ENCODE assay signal across 12 mouse cellular contexts in genomic region chr11:85888451-85888961, GRCm38 (mm10). TPM values are rescaled to one million over a fixed set of nuclear protein-coding genes. Genes with fewer than 3 reads are reported as not detected.
A peak's percentile ranks its signal among the peaks of the same experiment; 100 is the strongest.
DNase-seq lines count a peak whose midpoint lies in the region; ATAC-seq and TF ChIP-seq lines count a peak whose summit lies in the region.
"Had no signal": no experiment of that assay in that cellular context is flagged by ENCODE, and none has a peak within 500 bp of the region (broad histone marks: within the 10 kb centered on the region; RNA-seq: fewer than 3 reads in every experiment).

No protein-coding gene starts in this region.

- H3K9me3 ChIP-seq in heart, embryonic 14.5 days (ENCODE audit: control insufficient read depth, low read length) = no peaks in the 10 kb centered on the region
- H3K9me3 ChIP-seq in midbrain, embryonic 10.5 days (replicated peaks) = no peaks in the 10 kb centered on the region
- H3K9me3 ChIP-seq in midbrain, postnatal 0 days (ENCODE audit: low read length) = no peaks in the 10 kb centered on the region
- H3K9me3 ChIP-seq in embryonic facial prominence, embryonic 15.5 days (replicated peaks) = no peaks in the 10 kb centered on the region
- no peaks in the 10 kb centered on the region for H3K9me3 ChIP-seq in midbrain, embryonic 14.5 days (ENCODE audit: control insufficient read depth, low read length)

- WGBS in heart, embryonic 14.5 days = 6% methylated on average over 26 of the region's 26 CpGs
- under 1% methylated on average over 26 of the region's 26 CpGs for WGBS in midbrain, embryonic 10.5 days
- WGBS in midbrain, postnatal 0 days = 4% methylated on average over 26 of the region's 26 CpGs
- 14% methylated on average over 26 of the region's 26 CpGs for WGBS in embryonic facial prominence, embryonic 15.5 days
- WGBS in midbrain, embryonic 14.5 days = 2% methylated on average over 26 of the region's 26 CpGs

- no peak overlapping the region for H3K27ac ChIP-seq in heart, embryonic 14.5 days (replicated peaks in 1 of 2; ENCODE audit: control insufficient read depth in 1 of 2, insufficient read depth in 1 of 2, low read depth in 2 of 2, low read length in 2 of 2)
- no peak overlapping the region for H3K27ac ChIP-seq in midbrain, embryonic 10.5 days (replicated peaks)
- H3K27ac ChIP-seq in midbrain, postnatal 0 days (ENCODE audit: low read depth, low read length) = no peak overlapping the region
- no peak overlapping the region for H3K27ac ChIP-seq in embryonic facial prominence, embryonic 15.5 days (replicated peaks)
- H3K27ac ChIP-seq in midbrain, embryonic 14.5 days (replicated peaks; ENCODE audit: low read depth, low read length) = no peak overlapping the region

- H3K27me3 ChIP-seq in heart, embryonic 14.5 days (ENCODE audit: control insufficient read depth, insufficient read depth, low read length) = peaks cover 86% of the 10 kb centered on the region
- peaks cover 100% of the 10 kb centered on the region for H3K27me3 ChIP-seq in midbrain, embryonic 10.5 days (ENCODE audit: low read depth, poor library complexity, severe bottlenecking)
- peaks cover 79% of the 10 kb centered on the region for H3K27me3 ChIP-seq in midbrain, postnatal 0 days (ENCODE audit: insufficient read depth, low read length)
- peaks cover 84% of the 10 kb centered on the region for H3K27me3 ChIP-seq in embryonic facial prominence, embryonic 15.5 days
- peaks cover 88% of the 10 kb centered on the region for H3K27me3 ChIP-seq in midbrain, embryonic 14.5 days (ENCODE audit: control insufficient read depth, insufficient read depth, low read length)

- DNase-seq in heart, postnatal 36 days = no peak
- peak; percentile 68 for DNase-seq in midbrain, embryonic 10.5 days (ENCODE audit: low spot score)
- no peak for DNase-seq in midbrain, postnatal 0 days (ENCODE audit: low spot score)
- DNase-seq in midbrain, embryonic 14.5 days = peak; percentile 47
- no peak for DNase-seq in frontal cortex, adult 2 months (ENCODE audit: extremely low spot score in 1 of 2, low spot score in 1 of 2)
- no peak for DNase-seq in right cerebral cortex, adult 2 months (ENCODE audit: low spot score in 2 of 2)
- DNase-seq: cerebellum, postnatal 36 days had no signal

- intact Hi-C loops in heart, postnatal 36 days (cut with DNase I) = no loop called here

- peak overlapping the region; percentile 35 for H3K4me2 ChIP-seq in heart, embryonic 14.5 days (ENCODE audit: low read length)
- H3K4me2 ChIP-seq in midbrain, postnatal 0 days (ENCODE audit: low read depth, low read length, poor library complexity, severe bottlenecking) = no peak overlapping the region
- H3K4me2 ChIP-seq in embryonic facial prominence, embryonic 15.5 days (replicated peaks) = no peak overlapping the region
- H3K4me2 ChIP-seq in midbrain, embryonic 14.5 days (ENCODE audit: low read length) = no peak overlapping the region

- H3K36me3 ChIP-seq in heart, embryonic 14.5 days (ENCODE audit: control insufficient read depth, insufficient read depth, low read length) = no peaks in the 10 kb centered on the region
- H3K36me3 ChIP-seq in midbrain, embryonic 10.5 days = no peaks in the 10 kb centered on the region
- H3K36me3 ChIP-seq in midbrain, postnatal 0 days (ENCODE audit: insufficient read depth, low read length) = no peaks in the 10 kb centered on the region
- no peaks in the 10 kb centered on the region for H3K36me3 ChIP-seq in embryonic facial prominence, embryonic 15.5 days
- no peaks in the 10 kb centered on the region for H3K36me3 ChIP-seq in midbrain, embryonic 14.5 days (ENCODE audit: control insufficient read depth, insufficient read depth, low read length)

- H3K9ac ChIP-seq in heart, embryonic 14.5 days (ENCODE audit: low read length) = no peak overlapping the region
- H3K9ac ChIP-seq in midbrain, postnatal 0 days (replicated peaks; ENCODE audit: low read length, poor library complexity, severe bottlenecking) = no peak overlapping the region
- H3K9ac ChIP-seq in embryonic facial prominence, embryonic 15.5 days = no peak overlapping the region
- H3K9ac ChIP-seq in midbrain, embryonic 14.5 days (replicated peaks; ENCODE audit: low read length) = no peak overlapping the region

- no peak for TF ChIP-seq CTCF in midbrain, postnatal 0 days (IDR thresholded peaks at IDR 0.05)

- ATAC-seq in heart, embryonic 14.5 days (ENCODE audit: insufficient number of reproducible peaks, insufficient read depth, low FRiP score, low read depth) = no peak
- ATAC-seq in midbrain, postnatal 0 days (ENCODE audit: low FRiP score) = no peak
- no peak for ATAC-seq in embryonic facial prominence, embryonic 15.5 days (ENCODE audit: insufficient number of reproducible peaks, low FRiP score, low TSS enrichment, low read depth)
- no peak for ATAC-seq in midbrain, embryonic 14.5 days (ENCODE audit: low FRiP score, low TSS enrichment)
- ATAC-seq: CD4-positive, CD25-positive, alpha-beta regulatory T cell, adult 4 months had no signal

- H3K4me1 ChIP-seq in heart, embryonic 14.5 days (ENCODE audit: control insufficient read depth in 2 of 2, insufficient read depth in 2 of 2, low read length in 2 of 2) = peaks cover 4 to 16% of the 10 kb centered on the region in 2 experiments; a peak in 3 of 4 replicates
- H3K4me1 ChIP-seq in midbrain, embryonic 10.5 days = peaks cover 34% of the 10 kb centered on the region
- H3K4me1 ChIP-seq in midbrain, postnatal 0 days (ENCODE audit: insufficient read depth, low read length) = 0 out of 2 replicates have a peak, but pooled peaks cover 2% of the 10 kb centered on the region
- peaks cover 26% of the 10 kb centered on the region for H3K4me1 ChIP-seq in embryonic facial prominence, embryonic 15.5 days
- no peaks in the 10 kb centered on the region for H3K4me1 ChIP-seq in midbrain, embryonic 14.5 days (ENCODE audit: control insufficient read depth, insufficient read depth, low read length)

- peak overlapping the region in 1 of 2 experiments; percentile 22; a peak in 2 of 4 replicates for H3K4me3 ChIP-seq in heart, embryonic 14.5 days (ENCODE audit: control insufficient read depth in 1 of 2, insufficient read depth in 1 of 2, low read depth in 1 of 2, low read length in 2 of 2)
- no peak overlapping the region for H3K4me3 ChIP-seq in midbrain, embryonic 10.5 days
- no peak overlapping the region for H3K4me3 ChIP-seq in midbrain, postnatal 0 days (ENCODE audit: low read depth, low read length)
- H3K4me3 ChIP-seq in embryonic facial prominence, embryonic 15.5 days (replicated peaks) = peak overlapping the region; percentile 3; the same call in 1 of the 2 replicates
- no peak overlapping the region for H3K4me3 ChIP-seq in midbrain, embryonic 14.5 days (replicated peaks; ENCODE audit: low read depth, low read length)

RNA-seq across cellular contexts. Expression of gene Tbx4, which starts 2.3 kb away (rescaled TPM):
- 0.11 and 0.23 TPM in 2 replicates for polyA plus RNA-seq in heart, embryonic 14.5 days (2014; fragmentation: Nextera tagmentation; extraction: Ambion mirVana)
- not detected for total RNA-seq in heart, postnatal 36 days (2021)
- polyA plus RNA-seq in midbrain, embryonic 10.5 days (2016; fragmentation: Nextera tagmentation; extraction: Ambion mirVana) = 0.04 and 0.20 TPM in 2 replicates
- 0.05 and 0.27 TPM in 2 replicates for total RNA-seq in midbrain, postnatal 0 days (2014; rRNA removed)
- 0.20 and 0.37 TPM in 2 replicates for polyA plus RNA-seq in midbrain, postnatal 0 days (2015; fragmentation: Nextera tagmentation; extraction: Ambion mirVana)
- 1.8 and 2.1 TPM in 2 replicates for polyA plus RNA-seq in embryonic facial prominence, embryonic 15.5 days (2015; fragmentation: Nextera tagmentation; extraction: Ambion mirVana)
- polyA plus RNA-seq in midbrain, embryonic 14.5 days (2014; fragmentation: Nextera tagmentation; extraction: Ambion mirVana) = 0.21 and 0.22 TPM in 2 replicates
- 0.30 and 0.48 TPM in 2 replicates for polyA plus RNA-seq in frontal cortex, adult 2 months (2012; rRNA removed)
- polyA plus RNA-seq: CD4-positive, CD25-positive, alpha-beta regulatory T cell, adult 4 months had no signal

RNA-seq across cellular contexts. Expression of gene Gm11444, which starts 38.4 kb away (rescaled TPM):
- not detected in 2 replicates for polyA plus RNA-seq in heart, embryonic 14.5 days (2014; fragmentation: Nextera tagmentation; extraction: Ambion mirVana)
- total RNA-seq in heart, postnatal 36 days (2021) = not detected
- polyA plus RNA-seq in midbrain, embryonic 10.5 days (2016; fragmentation: Nextera tagmentation; extraction: Ambion mirVana) = not detected in 2 replicates
- not detected in 2 replicates for total RNA-seq in midbrain, postnatal 0 days (2014; rRNA removed)
- polyA plus RNA-seq in midbrain, postnatal 0 days (2015; fragmentation: Nextera tagmentation; extraction: Ambion mirVana) = not detected in 2 replicates
- 0.31 TPM in 1 of 2 replicates, not detected in the other for polyA plus RNA-seq in embryonic facial prominence, embryonic 15.5 days (2015; fragmentation: Nextera tagmentation; extraction: Ambion mirVana)
- polyA plus RNA-seq in midbrain, embryonic 14.5 days (2014; fragmentation: Nextera tagmentation; extraction: Ambion mirVana) = not detected in 2 replicates
- polyA plus RNA-seq in frontal cortex, adult 2 months (2012; rRNA removed) = not detected in 2 replicates
- total RNA-seq: gastrocnemius, postnatal 4 days had no signal
- polyA plus RNA-seq: neural tube, embryonic 14.5 days had no signal

RNA-seq across cellular contexts. Expression of gene Tbx2, which starts 56.2 kb away (rescaled TPM):
- polyA plus RNA-seq in heart, embryonic 14.5 days (2014; fragmentation: Nextera tagmentation; extraction: Ambion mirVana) = 2.2 and 4.0 TPM in 2 replicates
- total RNA-seq in heart, postnatal 36 days (2021) = 1 to 10 TPM; 6.2 to 6.9 TPM
- polyA plus RNA-seq in midbrain, embryonic 10.5 days (2016; fragmentation: Nextera tagmentation; extraction: Ambion mirVana) = 0.27 and 0.43 TPM in 2 replicates
- 3.9 and 4.4 TPM in 2 replicates for total RNA-seq in midbrain, postnatal 0 days (2014; rRNA removed)
- 0.32 and 0.42 TPM in 2 replicates for polyA plus RNA-seq in midbrain, postnatal 0 days (2015; fragmentation: Nextera tagmentation; extraction: Ambion mirVana)
- 8.0 and 8.1 TPM in 2 replicates for polyA plus RNA-seq in embryonic facial prominence, embryonic 15.5 days (2015; fragmentation: Nextera tagmentation; extraction: Ambion mirVana)
- 0.69 and 0.83 TPM in 2 replicates for polyA plus RNA-seq in midbrain, embryonic 14.5 days (2014; fragmentation: Nextera tagmentation; extraction: Ambion mirVana)
- polyA plus RNA-seq in frontal cortex, adult 2 months (2012; rRNA removed) = 3.0 and 4.2 TPM in 2 replicates
- polyA plus RNA-seq: CD4-positive, CD25-positive, alpha-beta regulatory T cell, adult 4 months had no signal

Comparison
In these comparisons a context has a peak if more than half of its experiments do, and no peak if none do; other contexts are left out.
1. DNase-seq: peak in midbrain, embryonic 10.5 days (single experiment) and midbrain, embryonic 14.5 days (single experiment); none in heart, postnatal 36 days (0 of 2), midbrain, postnatal 0 days (single experiment), frontal cortex, adult 2 months (0 of 2) and right cerebral cortex, adult 2 months (0 of 2).